Mouse (Mus musculus): ENCODE measurements around the gene Mtmr1. TPM values are rescaled to one million over a fixed set of nuclear protein-coding genes. Genes with fewer than 3 reads are reported as not detected.

Gene Mtmr1
- polyA plus RNA-seq (2012; ENCODE audit: low replicate concordance): 6.1 and 7.3 TPM in 2 replicates

GRCm38 (mm10) chrX:71364554-71364991 is at the start of gene Mtmr1:
TSS of gene Mtmr1 (plus strand) at chrX:71364760.

Other genes starting within 250 kb of the Mtmr1 start
- gene Mtm1, start 154.0 kb upstream of the Mtmr1 start, polyA plus RNA-seq (2012; ENCODE audit: low replicate concordance): 0.23 and 0.24 TPM in 2 replicates
- gene Cd99l2, start 128.1 kb downstream of the Mtmr1 start, polyA plus RNA-seq (2012; ENCODE audit: low replicate concordance): 1.0 and 4.0 TPM in 2 replicates
- gene Hmgb3, start 191.2 kb downstream of the Mtmr1 start, polyA plus RNA-seq (2012; ENCODE audit: low replicate concordance): 218 and 267 TPM in 2 replicates